Comparison of ENCODE assay signal across 7 mouse cellular contexts in genomic region chr2:3118969-3119368, GRCm38 (mm10). TPM values are rescaled to one million over a fixed set of nuclear protein-coding genes. Genes with fewer than 3 reads are reported as not detected.
A peak's percentile ranks its signal among the peaks of the same experiment; 100 is the strongest.
DNase-seq lines count a peak whose midpoint lies in the region; ATAC-seq and TF ChIP-seq lines count a peak whose summit lies in the region.

No protein-coding gene starts in this region.

- peak overlapping the region; percentile 90 for H3K9ac ChIP-seq in embryonic facial prominence, embryonic 11.5 days (replicated peaks; ENCODE audit: low read length)
- H3K9ac ChIP-seq in hindbrain, embryonic 11.5 days (ENCODE audit: low read depth, low read length), result peak overlapping the region; percentile 96
- H3K9ac ChIP-seq in midbrain, embryonic 15.5 days, result peak overlapping the region; percentile 93

- ATAC-seq in embryonic facial prominence, embryonic 11.5 days (replicated peaks; ENCODE audit: insufficient number of reproducible peaks, low FRiP score, low TSS enrichment, low read depth), result no peak
- peak; percentile 58 for ATAC-seq in hindbrain, embryonic 11.5 days (ENCODE audit: low FRiP score)
- peak; percentile 41 for ATAC-seq in midbrain, embryonic 15.5 days (replicated peaks)

- DNase-seq in lung, adult 2 months, result no peak
- DNase-seq in lung, postnatal 14 days, result no peak
- DNase-seq in embryonic facial prominence, embryonic 11.5 days (ENCODE audit: low spot score), result peak; percentile 24
- peak; percentile 48 for DNase-seq in hindbrain, embryonic 11.5 days (ENCODE audit: low spot score)
- no peak for DNase-seq in yolk sac, embryonic 10.5 days (ENCODE audit: low spot score)
- no peak for DNase-seq in adrenal gland, postnatal 36 days

- TF ChIP-seq CTCF in lung, adult 2 months (IDR thresholded peaks at IDR 0.05; ENCODE audit: insufficient read depth, low read length), result no peak

- no peaks in the 10 kb centered on the region for H3K9me3 ChIP-seq in embryonic facial prominence, embryonic 11.5 days (replicated peaks; ENCODE audit: control insufficient read depth, low read length)
- no peaks in the 10 kb centered on the region for H3K9me3 ChIP-seq in hindbrain, embryonic 11.5 days (ENCODE audit: control insufficient read depth, low read length)
- no peaks in the 10 kb centered on the region for H3K9me3 ChIP-seq in midbrain, embryonic 15.5 days

- H3K4me1 ChIP-seq in lung, adult 2 months (ENCODE audit: control insufficient read depth, insufficient read depth, low read length), result peaks cover 10% of the 10 kb centered on the region
- peaks cover 2% of the 10 kb centered on the region; the same call in 1 of the 2 replicates for H3K4me1 ChIP-seq in embryonic facial prominence, embryonic 11.5 days (ENCODE audit: control insufficient read depth, insufficient read depth, low read length)
- no peaks in the 10 kb centered on the region for H3K4me1 ChIP-seq in hindbrain, embryonic 11.5 days (replicated peaks; ENCODE audit: control insufficient read depth, insufficient read depth, low read length)
- peaks cover 22% of the 10 kb centered on the region for H3K4me1 ChIP-seq in midbrain, embryonic 15.5 days

- H3K4me3 ChIP-seq in lung, adult 2 months (replicated peaks; ENCODE audit: extremely low read depth, low read depth, low read length), result peak overlapping the region; percentile 96
- peak overlapping the region; percentile 86 for H3K4me3 ChIP-seq in embryonic facial prominence, embryonic 11.5 days (ENCODE audit: low read depth, low read length)
- peak overlapping the region; percentile 87 for H3K4me3 ChIP-seq in hindbrain, embryonic 11.5 days (ENCODE audit: low read depth, low read length)
- H3K4me3 ChIP-seq in midbrain, embryonic 15.5 days, result peak overlapping the region; percentile 91

- no peaks in the 10 kb centered on the region for H3K27me3 ChIP-seq in embryonic facial prominence, embryonic 11.5 days (ENCODE audit: control insufficient read depth, insufficient read depth, low read length)
- H3K27me3 ChIP-seq in hindbrain, embryonic 11.5 days (ENCODE audit: control insufficient read depth, insufficient read depth, low read length), result no peaks in the 10 kb centered on the region
- no peaks in the 10 kb centered on the region for H3K27me3 ChIP-seq in midbrain, embryonic 15.5 days (replicated peaks)

- no peaks in the 10 kb centered on the region for H3K36me3 ChIP-seq in embryonic facial prominence, embryonic 11.5 days (replicated peaks; ENCODE audit: control insufficient read depth, insufficient read depth, low read depth, low read length)
- no peaks in the 10 kb centered on the region for H3K36me3 ChIP-seq in hindbrain, embryonic 11.5 days (ENCODE audit: control insufficient read depth, insufficient read depth, low read length)
- no peaks in the 10 kb centered on the region for H3K36me3 ChIP-seq in midbrain, embryonic 15.5 days (replicated peaks)

- 0% methylated on average over 15 of the region's 16 CpGs for WGBS in lung, adult 2 months
- 0% methylated on average over 7 of the region's 16 CpGs for WGBS in embryonic facial prominence, embryonic 11.5 days
- under 1% methylated on average over 12 of the region's 16 CpGs for WGBS in hindbrain, embryonic 11.5 days
- 1% methylated on average over 13 of the region's 16 CpGs for WGBS in midbrain, embryonic 15.5 days

- no peak for TF ChIP-seq POLR2A in lung, adult 2 months (IDR thresholded peaks at IDR 0.05; ENCODE audit: borderline replicate concordance, extremely low read depth, low read depth, low read length)

- H3K27ac ChIP-seq in embryonic facial prominence, embryonic 11.5 days (replicated peaks; ENCODE audit: low read depth, low read length), result no peak overlapping the region; the same call in 1 of the 2 replicates
- H3K27ac ChIP-seq in hindbrain, embryonic 11.5 days (ENCODE audit: low read depth, low read length), result peak overlapping the region; percentile 78
- H3K27ac ChIP-seq in midbrain, embryonic 15.5 days, result peak overlapping the region; percentile 96

- H3K4me2 ChIP-seq in embryonic facial prominence, embryonic 11.5 days (ENCODE audit: low read depth, low read length), result peak overlapping the region; percentile 37
- H3K4me2 ChIP-seq in hindbrain, embryonic 11.5 days (replicated peaks; ENCODE audit: low read depth, low read length), result peak overlapping the region; percentile 61
- H3K4me2 ChIP-seq in midbrain, embryonic 15.5 days, result peak overlapping the region; percentile 57

RNA-seq across cellular contexts. Expression of gene Fam171a1, which starts 4.9 kb away (rescaled TPM):
- polyA plus RNA-seq in lung, adult 2 months (2012; rRNA removed), result 35.7 and 38.3 TPM in 2 replicates
- 36.0 and 41.6 TPM in 2 replicates for polyA plus RNA-seq in embryonic facial prominence, embryonic 11.5 days (2014; fragmentation: Nextera tagmentation; extraction: Ambion mirVana)
- polyA plus RNA-seq in hindbrain, embryonic 11.5 days (2014; fragmentation: Nextera tagmentation; extraction: Ambion mirVana), result 41.4 and 44.2 TPM in 2 replicates
- 48.3 and 49.8 TPM in 2 replicates for polyA plus RNA-seq in midbrain, embryonic 15.5 days (2015; fragmentation: Nextera tagmentation; extraction: Ambion mirVana)
- total RNA-seq in adrenal gland, postnatal 36 days (2021), result 10 to 100 TPM; 27.7 to 29.7 TPM

Comparison
In these comparisons a context has a peak if more than half of its experiments do, and no peak if none do; other contexts are left out.
1. DNase-seq: peak in embryonic facial prominence, embryonic 11.5 days (single experiment) and hindbrain, embryonic 11.5 days (single experiment); none in lung, adult 2 months (single experiment), lung, postnatal 14 days (single experiment), yolk sac, embryonic 10.5 days (single experiment) and adrenal gland, postnatal 36 days (0 of 2).
2. Peak in every context shown above with its lines, with median percentiles within 50 percentile points of each other: H3K4me3 ChIP-seq, H3K4me2 ChIP-seq and H3K9ac ChIP-seq.